Mouse (Mus musculus): Measurements from ENCODE around the gene Exoc6b. TPM values are rescaled to one million over a fixed set of nuclear protein-coding genes. Genes with fewer than 3 reads are reported as not detected.

Exoc6b gene
- total RNA-seq, 1 experiment from 2014 or later, result 16.1 TPM

- ATAC-seq (replicated peaks; ENCODE audit: insufficient number of reproducible peaks, low FRiP score, low TSS enrichment, poor library complexity, severe bottlenecking), result no peak
These were observed 394.4 kb downstream of the Exoc6b start for GRCm38 (mm10) chr6:84674936-84675335.

- ATAC-seq (replicated peaks; ENCODE audit: insufficient number of reproducible peaks, low FRiP score, low TSS enrichment, poor library complexity, severe bottlenecking), result no peak
These were observed 395.2 kb downstream of the Exoc6b start for GRCm38 (mm10) chr6:84674136-84674535.

GRCm38 (mm10) chr6:84661451-84662112, 407.7 kb downstream of the Exoc6b start:
- ATAC-seq (replicated peaks; ENCODE audit: insufficient number of reproducible peaks, low FRiP score, low TSS enrichment, poor library complexity, severe bottlenecking), result no peak

- no peak for ATAC-seq (replicated peaks; ENCODE audit: insufficient number of reproducible peaks, low FRiP score, low TSS enrichment, poor library complexity, severe bottlenecking)
These were observed 408.3 kb downstream of the Exoc6b start for GRCm38 (mm10) chr6:84660982-84661381.

DNA sequence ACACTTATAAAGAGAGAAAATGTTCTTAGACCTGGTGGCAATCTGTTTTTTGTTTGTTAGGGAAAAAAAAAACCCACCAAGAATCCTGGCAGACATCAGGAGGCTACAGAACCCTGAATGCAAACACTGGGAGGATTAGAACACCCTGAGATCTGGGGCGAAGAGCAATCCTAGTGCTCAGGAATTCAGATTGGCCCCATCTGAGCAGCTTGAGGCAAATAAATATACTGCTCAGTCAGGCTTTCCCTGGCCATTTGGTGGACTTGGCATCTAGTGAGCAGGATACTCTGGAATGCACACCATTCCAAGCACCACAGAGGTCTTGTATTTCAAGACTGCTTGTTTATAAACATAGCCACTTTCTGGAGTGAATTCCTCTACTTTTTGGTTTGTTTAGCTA, 412.2 kb downstream of the Exoc6b start:
- ATAC-seq (replicated peaks; ENCODE audit: insufficient number of reproducible peaks, low FRiP score, low TSS enrichment, poor library complexity, severe bottlenecking), result no peak

DNA sequence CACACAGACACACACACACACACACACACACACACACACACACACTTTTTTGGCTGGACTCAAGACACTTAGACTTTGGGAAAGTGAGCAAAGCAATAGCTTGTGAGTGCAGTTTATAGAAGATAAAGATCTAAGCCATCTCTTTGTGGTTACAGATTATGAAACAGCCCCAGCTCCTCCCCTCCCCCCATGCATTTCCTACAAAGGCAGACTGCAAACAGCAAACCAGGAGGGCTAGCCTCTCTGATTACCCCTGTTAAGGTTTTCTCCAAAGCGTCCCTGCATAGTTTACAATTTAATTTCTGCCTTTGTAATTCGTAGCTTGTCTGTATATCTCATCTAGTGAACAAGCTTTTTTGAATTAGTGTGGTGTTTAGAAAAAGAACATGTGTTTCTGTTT, 412.6 kb downstream of the Exoc6b start:
- no peak for ATAC-seq (replicated peaks; ENCODE audit: insufficient number of reproducible peaks, low FRiP score, low TSS enrichment, poor library complexity, severe bottlenecking)

- no peak for ATAC-seq (replicated peaks; ENCODE audit: insufficient number of reproducible peaks, low FRiP score, low TSS enrichment, poor library complexity, severe bottlenecking)
These were observed 417.4 kb downstream of the Exoc6b start for GRCm38 (mm10) chr6:84651902-84652301.

DNA sequence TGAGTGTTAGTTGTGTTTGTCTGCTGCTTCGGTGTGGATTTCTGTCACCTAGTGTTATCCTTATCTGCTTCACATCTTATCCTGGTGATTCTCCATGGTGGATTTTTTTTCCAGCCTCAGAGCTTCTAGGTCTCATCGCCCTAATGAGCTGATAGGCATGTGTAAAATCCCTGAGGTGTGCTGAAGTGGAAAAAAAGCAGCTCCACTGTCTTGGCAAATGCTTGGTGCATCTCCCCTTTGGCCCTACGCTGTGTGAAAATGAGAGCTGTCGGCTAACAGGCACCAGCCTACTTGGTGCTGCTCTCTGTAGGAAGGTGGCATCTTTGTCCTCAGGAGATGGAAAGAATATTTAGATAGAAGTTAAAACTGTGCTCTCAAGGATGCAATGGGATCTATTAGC, 422.1 kb downstream of the Exoc6b start:
- ATAC-seq (replicated peaks; ENCODE audit: insufficient number of reproducible peaks, low FRiP score, low TSS enrichment, poor library complexity, severe bottlenecking), result no peak

GRCm38 (mm10) chr6:84646696-84647095, 422.6 kb downstream of the Exoc6b start:
- no peak for ATAC-seq (replicated peaks; ENCODE audit: insufficient number of reproducible peaks, low FRiP score, low TSS enrichment, poor library complexity, severe bottlenecking)

DNA sequence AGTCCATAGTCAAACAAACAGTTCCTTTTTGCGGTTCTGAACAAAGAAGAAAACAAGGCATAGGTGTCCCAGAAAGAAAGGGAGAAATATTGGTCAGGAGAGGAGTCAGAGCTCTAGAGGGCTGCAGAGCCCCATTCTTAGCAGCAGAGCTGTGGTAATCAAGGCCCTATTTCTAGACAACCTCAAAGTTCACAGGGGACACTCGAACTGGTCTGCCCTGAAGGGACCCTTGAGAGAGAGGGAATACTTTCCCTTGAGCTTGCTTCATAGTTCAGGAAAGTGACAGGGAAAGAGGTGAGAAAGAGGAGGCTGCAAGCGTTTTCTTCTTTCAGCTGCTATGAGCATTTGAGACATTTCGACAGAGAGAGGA, 428.3 kb downstream of the Exoc6b start:
- no peak for ATAC-seq (replicated peaks; ENCODE audit: insufficient number of reproducible peaks, low FRiP score, low TSS enrichment, poor library complexity, severe bottlenecking)

GRCm38 (mm10) chr6:84640324-84641061, 428.8 kb downstream of the Exoc6b start:
- no peak for ATAC-seq (replicated peaks; ENCODE audit: insufficient number of reproducible peaks, low FRiP score, low TSS enrichment, poor library complexity, severe bottlenecking)

GRCm38 (mm10) chr6:84638206-84638605, 431.1 kb downstream of the Exoc6b start:
- ATAC-seq (replicated peaks; ENCODE audit: insufficient number of reproducible peaks, low FRiP score, low TSS enrichment, poor library complexity, severe bottlenecking), result no peak

DNA sequence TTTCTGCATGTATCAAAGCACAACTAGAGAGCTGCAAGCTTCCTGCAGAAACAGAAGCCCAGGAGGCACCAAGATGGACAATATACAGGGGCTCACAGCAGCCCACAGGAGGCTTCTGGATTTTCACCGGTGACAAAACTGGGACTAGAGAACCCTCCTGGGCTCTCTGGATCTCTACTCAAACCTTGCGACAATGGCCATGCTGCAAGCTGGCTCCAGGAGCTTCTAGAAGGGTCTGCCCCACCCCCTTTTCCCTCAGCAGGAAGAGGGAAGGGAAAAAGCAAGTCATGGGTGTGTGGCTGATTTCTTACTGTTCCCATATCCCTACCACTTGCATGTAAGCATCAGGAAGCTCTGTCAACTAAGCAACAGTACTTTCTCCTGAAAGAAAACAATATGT, 437.7 kb downstream of the Exoc6b start:
- no peak for ATAC-seq (replicated peaks; ENCODE audit: insufficient number of reproducible peaks, low FRiP score, low TSS enrichment, poor library complexity, severe bottlenecking)

GRCm38 (mm10) chr6:84630276-84630675, 439.0 kb downstream of the Exoc6b start:
- ATAC-seq (replicated peaks; ENCODE audit: insufficient number of reproducible peaks, low FRiP score, low TSS enrichment, poor library complexity, severe bottlenecking), result no peak

- ATAC-seq (replicated peaks; ENCODE audit: insufficient number of reproducible peaks, low FRiP score, low TSS enrichment, poor library complexity, severe bottlenecking), result no peak
These were observed 440.5 kb downstream of the Exoc6b start for GRCm38 (mm10) chr6:84628831-84629230.

DNA sequence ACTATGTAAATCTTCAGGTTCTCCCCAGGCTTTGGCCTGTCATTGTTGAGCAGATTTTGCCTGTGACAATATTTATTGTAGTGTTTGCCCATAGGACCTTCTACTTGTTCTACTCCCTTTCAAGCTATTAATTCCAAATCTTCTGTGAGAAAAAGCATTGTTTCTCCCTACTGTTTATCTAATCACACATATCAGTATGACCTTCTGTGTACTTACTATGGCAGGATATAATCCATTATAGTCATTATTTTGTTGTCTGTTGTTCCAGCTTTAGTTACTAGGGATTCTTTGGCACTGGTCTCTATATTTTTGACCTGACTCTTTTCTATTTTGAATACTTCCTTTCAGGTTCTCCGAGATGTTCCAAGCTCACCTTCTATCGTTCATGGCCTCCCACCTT, 442.9 kb downstream of the Exoc6b start:
- ATAC-seq (replicated peaks; ENCODE audit: insufficient number of reproducible peaks, low FRiP score, low TSS enrichment, poor library complexity, severe bottlenecking), result no peak

DNA sequence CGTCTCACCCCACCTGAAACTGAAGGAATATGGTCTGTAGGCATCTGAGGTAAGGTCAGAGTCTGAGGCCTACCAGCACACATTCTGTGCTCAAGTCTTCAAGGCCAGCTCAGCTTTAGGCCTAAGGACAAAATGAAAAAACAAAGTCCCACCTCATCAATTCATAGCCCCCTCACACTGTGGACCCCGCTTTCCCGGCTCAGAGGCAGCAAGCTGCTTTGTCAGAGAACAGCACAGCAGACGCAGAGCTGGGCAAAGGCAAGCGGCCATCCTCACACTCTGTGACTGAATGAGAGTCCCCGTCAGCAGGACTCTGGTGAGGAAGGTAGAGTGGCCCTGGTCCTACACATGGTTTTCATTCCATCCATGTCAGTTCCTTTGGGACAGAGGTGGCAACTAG, 450.1 kb downstream of the Exoc6b start:
- ATAC-seq (replicated peaks; ENCODE audit: insufficient number of reproducible peaks, low FRiP score, low TSS enrichment, poor library complexity, severe bottlenecking), result no peak

GRCm38 (mm10) chr6:84617051-84617450, 452.3 kb downstream of the Exoc6b start:
- ATAC-seq (replicated peaks; ENCODE audit: insufficient number of reproducible peaks, low FRiP score, low TSS enrichment, poor library complexity, severe bottlenecking), result no peak

GRCm38 (mm10) chr6:84616586-84616985, 452.7 kb downstream of the Exoc6b start:
- ATAC-seq (replicated peaks; ENCODE audit: insufficient number of reproducible peaks, low FRiP score, low TSS enrichment, poor library complexity, severe bottlenecking), result no peak

GRCm38 (mm10) chr6:84613561-84613960, 455.8 kb downstream of the Exoc6b start:
- no peak for ATAC-seq (replicated peaks; ENCODE audit: insufficient number of reproducible peaks, low FRiP score, low TSS enrichment, poor library complexity, severe bottlenecking)

Data from monocyte, adult 5-6 weeks (primary cell).